Mouse (Mus musculus) intestine, embryonic 14.5 days (tissue): ENCODE measurements around the gene Aurkaip1. TPM values are rescaled to one million over a fixed set of nuclear protein-coding genes. Genes with fewer than 3 reads are reported as not detected.

ENCODE experiments used
- ATAC-seq: fragments of 200-750 bp; cut with Nextera tagmentation; replicated peaks from 2 replicates; pipeline ENCODE4 v1.8.0; 2017; ENCODE audit warnings: low read depth, moderate number of reproducible peaks, moderate TSS enrichment, moderate library complexity; ENCODE audit not compliant: low FRiP score, low TSS enrichment
- DNase-seq: peaks from one replicate; pipeline ENCODE4 v3.0.0-alpha.2; 2018; ENCODE audit warnings: low spot score
- H3K27ac ChIP-seq: fragments of 300-500 bp; sonication (generic); 2 replicates; pipeline ENCODE4 v1.5.1; 2014; ENCODE audit warnings: low read depth, mild to moderate bottlenecking, control low read depth
- H3K27me3 ChIP-seq: fragments of 300-500 bp; sonication (generic); replicated peaks from 2 replicates; pipeline ENCODE4 v1.6.1; 2014; ENCODE audit warnings: low read length, control low read depth; ENCODE audit not compliant: control insufficient read depth, insufficient read depth
- H3K36me3 ChIP-seq: fragments of 300-500 bp; sonication (generic); 2 replicates; pipeline ENCODE4 v1.6.1; 2014; ENCODE audit warnings: low read length, control low read depth; ENCODE audit not compliant: control insufficient read depth, insufficient read depth
- H3K4me1 ChIP-seq: fragments of 300-500 bp; sonication (generic); replicated peaks from 2 replicates; pipeline ENCODE4 v1.6.1; 2014; ENCODE audit warnings: low read length, control low read depth, mixed read lengths; ENCODE audit not compliant: control insufficient read depth, insufficient read depth
- H3K4me2 ChIP-seq: fragments of 300-500 bp; sonication (generic); 2 replicates; pipeline ENCODE4 v1.6.1; 2014; ENCODE audit warnings: low read length
- H3K4me3 ChIP-seq: fragments of 300-500 bp; sonication (generic); 2 replicates; pipeline ENCODE4 v1.5.1; 2014; ENCODE audit warnings: low read depth, low read length, control low read depth, mixed read lengths
- H3K9ac ChIP-seq: fragments of 300-500 bp; sonication (generic); 2 replicates; pipeline ENCODE4 v1.6.1; 2014; ENCODE audit warnings: mild to moderate bottlenecking, low read length
- H3K9me3 ChIP-seq: fragments of 300-500 bp; sonication (generic); 2 replicates; pipeline ENCODE4 v1.6.1; 2016; ENCODE audit warnings: low read length, control low read depth; ENCODE audit not compliant: control insufficient read depth
- WGBS: fragments of 180-500 bp; shearing (Covaris S2); extraction: QIAGEN DNeasy Blood & Tissue Kit; methylation state at CpG from one replicate; pipeline ENCODE4 v1.1.7; 2014; 5-methylcytosine and 5-hydroxymethylcytosine counted together
- polyA plus RNA-seq: library from polyadenylated mRNA; unstranded; fragments of >200 nt; fragmentation: Nextera tagmentation; extraction: Ambion mirVana; gene quantifications from 2 replicates; pipeline ENCODE4 v1.2.1, GENCODE M21; 2014

The Aurkaip1 gene
- polyA plus RNA-seq, 1 experiment from 2014 or later: 151 TPM

DNA sequence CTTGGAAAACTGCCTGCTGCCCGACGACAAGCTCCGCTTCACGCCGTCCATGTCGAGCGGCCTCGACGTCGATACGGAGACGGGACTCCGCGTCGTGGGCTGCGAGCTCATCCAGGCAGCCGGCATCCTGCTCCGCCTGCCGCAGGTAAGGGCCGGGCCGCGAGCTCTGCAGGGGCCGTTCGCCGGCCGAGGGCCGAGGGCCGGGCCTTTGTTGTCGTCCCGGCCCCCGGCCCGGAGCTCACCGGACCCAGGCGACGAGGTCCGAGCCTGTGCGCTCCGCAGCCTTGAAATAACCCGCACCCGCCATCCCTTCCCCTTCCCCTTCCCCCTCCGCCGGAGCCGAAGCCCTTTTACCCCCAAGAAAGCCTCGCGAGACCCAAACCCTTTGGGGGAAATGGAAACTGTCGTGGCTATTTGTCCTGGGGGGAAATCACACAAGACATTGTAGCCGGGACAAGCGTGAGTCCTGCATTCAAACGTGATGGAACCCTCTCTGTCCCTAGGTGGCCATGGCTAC, 18.3 kb upstream of the Aurkaip1 start:
- WGBS: under 1% methylated on average over 47 of the region's 49 CpGs
- Histone ChIP-seq H3K4me1 (peaks cover 20% of the 10 kb centered on the region), H3K9me3 (no peaks in the 10 kb centered on the region), H3K4me2 (peak overlapping the region; percentile 97), H3K27ac (peak overlapping the region; percentile 93), H3K36me3 (peaks cover 75% of the 10 kb centered on the region), H3K27me3 (no peaks in the 10 kb centered on the region), H3K4me3 (peak overlapping the region; percentile 100), H3K9ac (peak overlapping the region; percentile 99)
- DNase-seq (peak; percentile 73), ATAC-seq (peak; percentile 44)

DNA sequence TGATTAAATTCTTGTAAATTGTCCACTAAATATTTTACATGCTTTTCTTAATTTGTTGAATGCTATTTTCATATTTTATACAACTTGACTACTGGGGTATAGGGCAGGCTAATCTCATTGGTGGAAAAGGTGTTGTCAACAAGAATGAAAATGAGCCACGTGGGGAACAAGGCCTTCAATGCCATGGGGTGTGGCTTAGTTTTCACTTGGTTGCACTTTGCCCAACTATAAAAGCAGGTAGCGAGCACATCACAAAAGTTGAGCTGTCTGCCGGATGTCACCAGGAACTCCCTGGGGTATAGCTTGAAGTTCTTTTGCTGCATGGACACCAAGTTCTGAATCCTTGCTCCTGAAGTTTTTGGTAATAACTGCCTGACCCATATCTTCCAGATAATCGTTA, 13.5 kb upstream of the Aurkaip1 start:
- H3K9me3 ChIP-seq: no peaks in the 10 kb centered on the region
- H3K27me3 ChIP-seq: no peaks in the 10 kb centered on the region
- no peak overlapping the region for H3K4me3 ChIP-seq
- H3K27ac ChIP-seq: no peak overlapping the region
- DNase-seq: no peak
- no peak for ATAC-seq
- H3K9ac ChIP-seq: no peak overlapping the region
- WGBS: 79% methylated on average over 4 of the region's 4 CpGs
- H3K36me3 ChIP-seq: peaks cover 91% of the 10 kb centered on the region
- H3K4me1 ChIP-seq: peaks cover 14% of the 10 kb centered on the region
- H3K4me2 ChIP-seq: no peak overlapping the region

DNA sequence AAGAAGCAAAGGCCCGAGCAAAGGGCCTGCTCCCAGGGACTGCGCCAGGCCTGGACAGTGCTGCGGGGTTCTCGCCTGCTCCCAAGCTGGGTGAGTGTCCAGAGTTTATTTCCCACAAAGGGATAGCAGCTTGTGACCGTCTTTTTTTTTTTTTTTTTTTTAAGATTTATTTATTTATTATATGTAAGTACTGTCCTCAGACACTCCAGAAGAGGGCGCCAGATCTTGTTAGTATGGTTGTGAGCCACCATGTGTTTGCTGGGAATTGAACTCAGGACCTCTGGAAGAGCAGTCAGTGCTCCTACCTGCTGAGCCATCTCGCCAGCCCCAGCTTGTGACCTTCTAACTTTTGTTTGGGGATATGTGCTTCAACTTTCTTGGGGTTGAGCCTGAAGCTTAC, 10.0 kb upstream of the Aurkaip1 start:
- Histone ChIP-seq H3K9ac (no peak overlapping the region), H3K27ac (no peak overlapping the region), H3K4me2 (no peak overlapping the region), H3K4me1 (no peaks in the 10 kb centered on the region), H3K36me3 (peaks cover 97% of the 10 kb centered on the region), H3K27me3 (no peaks in the 10 kb centered on the region), H3K4me3 (no peak overlapping the region), H3K9me3 (no peaks in the 10 kb centered on the region)
- DNase-seq (no peak), ATAC-seq (no peak)
- 72% methylated on average over 7 of the region's 7 CpGs for WGBS

DNA sequence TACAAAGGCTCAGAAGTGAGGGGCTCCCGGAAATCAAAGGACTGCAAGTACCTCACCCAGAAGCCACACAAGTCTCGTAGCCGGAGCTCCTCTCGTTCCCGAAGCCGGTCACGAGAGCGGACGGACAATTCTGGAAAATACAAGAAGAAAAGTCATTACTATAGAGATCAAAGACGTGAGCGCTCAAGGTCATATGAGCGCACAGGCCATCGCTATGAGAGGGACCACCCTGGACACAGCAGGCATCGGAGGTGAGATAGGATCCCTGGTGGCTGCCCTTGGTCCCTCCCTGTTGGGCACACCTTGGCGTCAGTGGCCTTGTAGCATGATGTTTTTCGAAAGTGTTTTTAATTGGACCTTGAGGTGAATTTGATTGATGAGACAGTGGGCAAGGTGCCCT, 7.6 kb upstream of the Aurkaip1 start:
- no peaks in the 10 kb centered on the region for H3K9me3 ChIP-seq
- WGBS: 94% methylated on average over 16 of the region's 16 CpGs
- no peaks in the 10 kb centered on the region for H3K4me1 ChIP-seq
- no peak for DNase-seq
- H3K4me2 ChIP-seq: no peak overlapping the region
- no peak overlapping the region for H3K4me3 ChIP-seq
- ATAC-seq: no peak
- H3K36me3 ChIP-seq: peaks cover 90% of the 10 kb centered on the region
- H3K27me3 ChIP-seq: no peaks in the 10 kb centered on the region
- H3K9ac ChIP-seq: no peak overlapping the region
- H3K27ac ChIP-seq: no peak overlapping the region

DNA sequence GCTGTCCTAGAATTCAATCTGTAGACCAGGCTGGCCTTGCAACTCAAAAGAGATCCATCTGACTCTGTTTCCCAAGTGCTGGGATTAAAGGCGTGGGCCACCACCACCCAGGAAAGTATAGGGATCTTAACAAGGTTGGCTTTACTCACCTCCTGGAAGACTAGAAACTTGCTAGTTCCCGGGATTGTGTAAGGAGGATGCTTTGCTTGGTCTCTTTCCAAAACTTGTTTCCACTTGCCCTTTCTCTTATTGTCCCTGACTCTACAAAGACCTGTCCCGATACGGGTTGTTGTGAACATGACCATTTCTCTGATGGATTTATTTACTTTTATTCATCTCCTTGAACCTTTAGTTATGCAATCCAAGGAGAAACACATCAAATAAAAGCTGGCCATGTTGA, 1.2 kb upstream of the Aurkaip1 start:
- Histone ChIP-seq H3K9me3 (no peaks in the 10 kb centered on the region), H3K4me2 (no peak overlapping the region), H3K4me3 (no peak overlapping the region), H3K36me3 (peaks cover 33% of the 10 kb centered on the region), H3K27me3 (no peaks in the 10 kb centered on the region), H3K27ac (no peak overlapping the region), H3K4me1 (peaks cover 19% of the 10 kb centered on the region), H3K9ac (no peak overlapping the region)
- WGBS: 92% methylated on average over 4 of the region's 4 CpGs
- no peak for DNase-seq
- ATAC-seq: no peak

DNA sequence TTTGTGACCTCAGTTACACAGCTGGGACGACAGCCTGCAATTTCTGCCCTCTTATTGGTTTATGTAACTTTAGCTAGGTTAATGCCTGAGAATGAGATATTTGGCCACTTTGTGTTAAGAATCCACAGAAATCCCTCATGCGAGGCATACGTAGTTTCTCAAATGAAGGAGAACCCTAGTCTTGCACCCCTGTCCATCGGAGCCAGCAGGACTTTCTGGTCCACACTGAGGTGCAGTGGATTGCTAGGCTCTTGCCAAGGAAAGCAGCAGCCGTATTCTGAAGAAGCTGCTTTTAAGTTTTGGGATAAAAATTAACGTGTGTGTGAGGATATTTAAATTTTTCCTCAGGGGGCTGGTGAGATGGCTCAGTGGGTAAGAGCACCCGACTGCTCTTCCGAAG, 476 bp upstream of the Aurkaip1 start:
- WGBS: 50% methylated on average over 8 of the region's 8 CpGs
- peak overlapping the region; percentile 95 for H3K4me2 ChIP-seq
- peaks cover 25% of the 10 kb centered on the region for H3K36me3 ChIP-seq
- no peaks in the 10 kb centered on the region for H3K27me3 ChIP-seq
- H3K27ac ChIP-seq: no peak overlapping the region; the same call in 1 of the 2 replicates
- ATAC-seq (no peak), DNase-seq (no peak)
- peak overlapping the region; percentile 87 for H3K4me3 ChIP-seq
- H3K9ac ChIP-seq: peak overlapping the region; percentile 37; the same call in 1 of the 2 replicates
- no peaks in the 10 kb centered on the region for H3K9me3 ChIP-seq
- H3K4me1 ChIP-seq: peaks cover 19% of the 10 kb centered on the region

DNA sequence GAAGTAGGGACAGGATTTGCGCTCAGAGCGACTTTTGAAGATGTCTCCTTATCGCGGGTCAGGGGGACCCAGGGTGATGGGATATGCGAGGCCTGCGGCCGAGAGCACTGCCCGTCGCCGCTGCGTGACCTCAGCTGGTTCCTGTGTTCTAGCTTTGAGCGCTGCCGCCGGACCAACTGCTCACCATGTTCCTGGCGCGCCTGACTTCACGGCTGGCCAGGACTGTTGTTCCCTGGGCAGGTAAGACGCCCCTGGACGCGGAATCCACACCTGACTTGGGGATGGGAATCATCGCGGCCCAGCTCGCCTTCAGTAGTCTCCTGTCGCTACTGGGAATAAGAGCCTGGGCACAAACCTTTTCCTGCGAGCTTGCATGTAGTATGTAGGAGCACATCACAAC, 759 bp downstream of the Aurkaip1 start:
- Histone ChIP-seq H3K4me2 (peak overlapping the region; percentile 95), H3K4me1 (peaks cover 19% of the 10 kb centered on the region), H3K9ac (peak overlapping the region; percentile 77), H3K36me3 (peaks cover 17% of the 10 kb centered on the region), H3K9me3 (no peaks in the 10 kb centered on the region), H3K4me3 (peak overlapping the region; percentile 87), H3K27me3 (no peaks in the 10 kb centered on the region), H3K27ac (peak overlapping the region; percentile 72)
- ATAC-seq (no peak; the same call in 1 of the 2 replicates), DNase-seq (no peak)
- under 1% methylated on average over 25 of the region's 25 CpGs for WGBS

DNA sequence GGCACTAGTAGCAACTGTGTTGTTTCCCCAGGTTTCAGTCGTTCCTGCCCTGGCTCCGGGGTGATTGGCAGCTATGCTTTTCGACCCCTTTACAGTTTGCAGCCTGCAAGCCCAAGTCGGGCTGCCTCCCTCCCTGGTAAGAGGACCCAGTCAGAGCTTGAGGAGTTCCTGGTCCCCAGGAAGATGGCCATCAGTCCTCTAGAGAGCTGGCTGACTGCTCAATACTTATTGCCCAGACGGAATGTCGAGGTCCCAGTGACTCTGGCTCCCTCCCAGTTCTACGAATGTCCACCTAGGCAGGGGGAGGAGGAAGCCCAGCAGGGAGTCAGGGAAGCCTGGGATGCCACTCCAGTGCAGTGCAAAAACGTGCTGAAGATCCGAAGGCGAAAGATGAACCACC, 1.2 kb downstream of the Aurkaip1 start:
- 61% methylated on average over 10 of the region's 10 CpGs for WGBS
- no peak for ATAC-seq
- no peak overlapping the region for H3K27ac ChIP-seq

DNA sequence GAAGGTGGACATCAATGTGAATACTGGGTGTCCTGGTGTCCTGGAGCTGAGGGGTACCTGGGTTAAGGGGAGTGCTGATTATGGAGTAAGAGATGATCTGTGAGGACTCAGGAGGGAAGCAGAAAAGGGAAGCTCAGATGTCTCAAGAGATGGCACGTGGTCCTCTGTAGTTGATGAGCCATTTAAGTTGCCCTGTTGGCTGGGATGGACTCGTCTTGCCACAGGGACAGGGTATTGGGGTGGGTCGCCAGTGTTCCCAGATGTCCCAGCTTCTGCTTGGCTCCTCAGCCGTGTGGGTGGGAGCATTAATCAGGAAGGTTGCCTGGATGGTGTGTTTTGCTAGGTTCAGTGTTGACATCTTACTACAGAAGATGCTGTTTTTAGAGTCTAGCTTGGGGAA, 2.2 kb downstream of the Aurkaip1 start:
- ATAC-seq: no peak
- Histone ChIP-seq H3K27me3 (no peaks in the 10 kb centered on the region), H3K4me2 (no peak overlapping the region), H3K4me1 (peaks cover 30% of the 10 kb centered on the region), H3K9me3 (no peaks in the 10 kb centered on the region), H3K36me3 (peaks cover 7% of the 10 kb centered on the region; the same call in 1 of the 2 replicates), H3K27ac (no peak overlapping the region), H3K4me3 (no peak overlapping the region), H3K9ac (no peak overlapping the region)
- no peak for DNase-seq
- WGBS: 92% methylated on average over 4 of the region's 4 CpGs

More for the DNA sequence above, 1.2 kb downstream of the Aurkaip1 start:
- Histone ChIP-seq H3K36me3 (peaks cover 14% of the 10 kb centered on the region), H3K4me1 (peaks cover 21% of the 10 kb centered on the region), H3K9ac (peak overlapping the region; percentile 77), H3K9me3 (no peaks in the 10 kb centered on the region), H3K4me2 (peak overlapping the region; percentile 95), H3K27me3 (no peaks in the 10 kb centered on the region), H3K4me3 (peak overlapping the region; percentile 87)
- DNase-seq: no peak
